Mouse (Mus musculus) liver, embryonic 18 days (tissue): ENCODE data around the gene Gramd1a. TPM values are rescaled to one million over a fixed set of nuclear protein-coding genes. Genes with fewer than 3 reads are reported as not detected.

Experiments
- polyA plus RNA-seq: library from polyadenylated mRNA; depleted of rRNA; stranded (reverse); fragments of >200 nt; gene quantifications from 2 replicates; pipeline ENCODE4 v1.2.3, GENCODE M21; 2012; rRNA removed

The Gramd1a gene
- polyA plus RNA-seq, result 30.3 and 39.3 TPM in 2 replicates

DNA sequence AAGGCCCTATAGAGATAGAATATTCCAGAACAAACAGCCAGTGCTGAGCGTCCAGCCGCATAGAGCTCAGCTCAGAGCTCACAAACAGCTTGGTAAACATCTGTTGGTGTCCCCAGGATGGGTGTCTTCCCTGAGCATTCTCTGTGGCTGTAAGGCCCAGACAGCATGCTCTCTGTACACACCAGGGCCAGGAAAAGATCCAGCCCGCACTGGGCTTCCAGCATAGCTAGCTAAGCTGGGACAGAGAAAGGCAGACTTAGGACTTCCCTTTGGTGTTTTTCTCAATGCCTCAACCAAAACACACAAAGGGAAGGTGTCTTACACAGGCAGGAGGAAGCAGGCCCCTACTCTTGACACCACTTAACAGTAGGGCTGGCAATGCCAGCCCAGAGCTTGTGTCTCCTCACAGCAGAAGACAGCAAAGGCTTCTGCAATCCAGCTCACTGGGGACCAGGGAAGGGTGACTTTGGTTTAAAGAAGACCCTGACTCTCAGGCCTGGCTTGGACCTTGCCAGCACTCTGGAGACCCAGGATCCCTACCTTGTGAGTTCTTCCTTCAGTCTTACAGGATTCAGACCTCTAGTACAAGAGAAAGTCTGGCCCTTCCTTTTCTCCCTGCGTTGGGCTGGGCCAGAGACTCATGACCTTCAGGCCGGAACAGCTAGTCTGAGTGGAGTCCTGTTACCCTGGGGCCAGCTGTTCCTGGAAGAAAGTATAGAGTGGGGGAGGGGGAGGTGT is at the start of gene Gramd1a:
Gramd1a (minus strand) TSS at position 601 of the 738 bp plus-strand sequence.

DNA sequence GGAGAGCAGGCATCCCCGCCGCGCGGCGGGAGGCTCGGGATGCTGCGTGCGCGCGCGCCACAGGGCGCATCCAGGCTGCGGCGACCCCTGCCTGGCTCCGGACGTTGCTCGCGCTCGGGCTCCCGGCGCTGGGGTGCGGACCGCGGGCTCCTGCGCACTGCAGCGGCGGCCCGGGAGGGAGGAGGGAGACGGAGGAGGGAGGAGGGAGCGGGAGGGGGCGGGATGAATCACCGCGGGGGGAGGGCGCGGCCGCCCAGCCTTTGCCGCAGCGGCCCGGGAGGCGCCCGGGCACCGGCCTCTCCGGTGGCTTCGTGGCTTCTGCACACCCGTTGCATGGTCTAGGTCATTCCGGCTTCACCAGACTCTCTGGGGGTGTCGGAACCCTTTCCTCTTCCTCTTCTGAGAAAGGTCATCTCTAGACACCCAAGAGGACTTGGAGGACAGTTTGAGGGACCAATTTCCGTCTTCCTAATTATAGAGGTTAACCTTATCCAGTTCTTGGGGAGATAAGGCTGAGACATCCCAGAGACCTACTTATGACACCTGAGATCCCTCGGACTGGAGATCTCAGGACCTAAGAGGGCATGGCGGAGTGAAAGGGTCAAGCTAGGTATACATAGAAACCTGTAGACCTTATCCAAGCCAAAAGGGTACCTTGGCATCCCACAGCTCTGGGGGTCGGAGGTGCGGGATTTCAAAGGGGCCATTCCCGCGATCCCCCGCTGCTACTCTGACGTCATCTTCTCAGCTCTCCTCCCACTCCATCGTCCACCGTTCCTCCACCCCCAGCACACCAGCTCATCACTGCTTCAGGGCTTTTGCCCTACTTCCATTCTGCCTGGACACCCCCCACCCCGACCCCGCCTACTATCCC is 28.6 kb downstream of the Gramd1a start, which contains the start of gene Scn1b:
Scn1b (minus strand) TSS at position 153 of the 874 bp plus-strand sequence.

DNA sequence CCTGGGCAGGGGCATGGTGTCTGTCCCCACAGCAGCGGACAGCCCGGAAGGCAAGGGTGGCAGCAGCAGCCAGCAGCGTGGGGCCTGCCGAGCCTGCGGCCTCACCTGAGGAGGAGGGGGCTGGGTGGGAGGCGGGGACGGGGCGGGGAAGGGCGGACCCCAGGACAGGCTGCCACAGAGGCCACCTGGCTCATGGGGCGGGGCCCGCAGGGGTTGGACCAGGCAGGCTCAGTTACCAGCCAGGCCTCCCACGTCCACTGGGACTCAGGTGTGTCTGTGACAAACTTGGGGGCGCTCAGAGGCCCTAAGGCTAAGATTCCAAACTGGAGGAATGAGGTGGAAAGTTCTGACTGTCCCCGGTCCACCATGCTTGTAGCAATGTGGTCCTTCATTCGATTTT is 40.5 kb downstream of the Gramd1a start, which contains the start of gene Hpn:
Hpn (minus strand) TSS at position 109 of the 400 bp plus-strand sequence.

Other genes starting within 250 kb of the Gramd1a start
- 0.32 and 0.35 TPM in 2 replicates for gene Mag, start 241.0 kb downstream of the Gramd1a start, polyA plus RNA-seq
- not detected in 2 replicates for gene Hamp2, start 231.2 kb downstream of the Gramd1a start, polyA plus RNA-seq
- 30.9 and 57.5 TPM in 2 replicates for gene Hamp, start 211.9 kb downstream of the Gramd1a start, polyA plus RNA-seq
- gene Usf2, start 199.1 kb downstream of the Gramd1a start, polyA plus RNA-seq, result 47.1 and 50.1 TPM in 2 replicates
- 31.7 and 32.1 TPM in 2 replicates for gene Lsr, start 182.4 kb downstream of the Gramd1a start, polyA plus RNA-seq
- 4.2 and 4.8 TPM in 2 replicates for gene Fam187b, start 182.1 kb downstream of the Gramd1a start, polyA plus RNA-seq
- 21.8 and 22.9 TPM in 2 replicates for gene Fxyd5, start 113.4 kb downstream of the Gramd1a start, polyA plus RNA-seq
- 0.53 and 0.70 TPM in 2 replicates for gene Fxyd7, start 104.4 kb downstream of the Gramd1a start, polyA plus RNA-seq
- 186 and 200 TPM in 2 replicates for gene Fxyd1, start 98.7 kb downstream of the Gramd1a start, polyA plus RNA-seq
- gene Lgi4, start 96.6 kb downstream of the Gramd1a start, polyA plus RNA-seq, result 0.21 and 0.23 TPM in 2 replicates
- gene Fxyd3, start 79.2 kb downstream of the Gramd1a start, polyA plus RNA-seq, result 0.85 and 1.2 TPM in 2 replicates
- gene Hpn, start 40.6 kb downstream of the Gramd1a start, polyA plus RNA-seq, result 217 and 233 TPM in 2 replicates
- 2.8 and 3.3 TPM in 2 replicates for gene Scn1b, start 28.9 kb downstream of the Gramd1a start, polyA plus RNA-seq
- gene Scgb2b2, start 134.6 kb upstream of the Gramd1a start, polyA plus RNA-seq, result not detected in 2 replicates
- not detected in 2 replicates for gene Scgb1b2, start 135.9 kb upstream of the Gramd1a start, polyA plus RNA-seq
- gene Scgb2b3, start 206.2 kb upstream of the Gramd1a start, polyA plus RNA-seq, result not detected in 2 replicates
- gene Scgb1b3, start 219.7 kb upstream of the Gramd1a start, polyA plus RNA-seq, result not detected in 2 replicates